Mouse (Mus musculus) G1E (cell line): ENCODE data around the gene Tcirg1. TPM values are rescaled to one million over a fixed set of nuclear protein-coding genes. Genes with fewer than 3 reads are reported as not detected.

Experiments
- ATAC-seq: 2 replicates; pipeline ENCODE4 v1.8.0; 2016; ENCODE audit warnings: mild to moderate bottlenecking; ENCODE audit not compliant: insufficient number of reproducible peaks, poor library complexity, low FRiP score, severe bottlenecking; ENCODE audit errors: extremely low read depth
- DNase-seq: peaks from one replicate; pipeline ENCODE4 v3.0.0; 2012; ENCODE audit warnings: low spot score
- H3K27me3 ChIP-seq: 2 replicates; pipeline ENCODE4 v1.6.1; 2012; ENCODE audit warnings: mild to moderate bottlenecking, low read length, inconsistent platforms; ENCODE audit not compliant: insufficient read depth
- H3K36me3 ChIP-seq: replicated peaks from 2 replicates; pipeline ENCODE3; 2012; ENCODE audit warnings: mild to moderate bottlenecking, inconsistent platforms
- H3K4me1 ChIP-seq: 2 replicates; pipeline ENCODE4 v1.6.1; 2012; ENCODE audit warnings: low read depth, low read length, inconsistent platforms, mixed read lengths; ENCODE audit not compliant: insufficient read depth
- H3K4me3 ChIP-seq: 2 replicates; pipeline ENCODE4 v1.5.1; 2012; ENCODE audit warnings: low read depth, mild to moderate bottlenecking, inconsistent platforms, low read length, moderate library complexity, mixed read lengths
- H3K9me3 ChIP-seq: replicated peaks from 2 replicates; pipeline ENCODE4 v1.6.1; 2012; ENCODE audit warnings: inconsistent platforms
- CTCF ChIP-seq: IDR thresholded peaks from 2 replicates; pipeline ENCODE4 v1.5.1; 2012; ENCODE audit warnings: low read depth, low read length, inconsistent platforms, mixed read lengths
- GATA1 ChIP-seq: IDR thresholded peaks from 2 replicates; pipeline ENCODE4 v1.6.1; 2012; ENCODE audit warnings: borderline replicate concordance, low read length, inconsistent platforms, mixed read lengths
- GATA2 ChIP-seq: IDR thresholded peaks from 2 replicates; pipeline ENCODE4 v1.6.1; 2012; ENCODE audit warnings: low read depth, low read length, inconsistent platforms, borderline replicate concordance
- POLR2AphosphoS5 ChIP-seq: IDR thresholded peaks from 2 replicates; pipeline ENCODE4 v1.6.1; 2012; ENCODE audit warnings: low read depth, low read length, inconsistent platforms; ENCODE audit not compliant: insufficient replicate concordance
- TAL1 ChIP-seq: conservative IDR thresholded peaks from 2 replicates; pipeline ENCODE4 v1.6.1; 2012; ENCODE audit warnings: low read depth, low read length, inconsistent platforms, mixed read lengths
- polyA plus RNA-seq: library from polyadenylated mRNA; stranded (reverse); fragments of >175 nt; gene quantifications from 2 replicates; pipeline ENCODE4 v1.2.3, GENCODE M21; 2012
- total RNA-seq, 2 experiments: library from RNA; stranded (forward) in 1 of 2; stranded (reverse) in 1 of 2; fragments of 200-1000 nt in 1 of 2; fragments of >200 nt in 1 of 2; fragmentation: Nextera tagmentation in 1 of 2; gene quantifications; 2 replicates each; pipeline ENCODE4 v1.2.3; 2014 to 2017

Gene Tcirg1
- total RNA-seq (2014; fragmentation: Nextera tagmentation) (30.7 and 37.5 TPM in 2 replicates), total RNA-seq (2017) (37.0 and 48.5 TPM in 2 replicates), polyA plus RNA-seq (36.5 and 43.9 TPM in 2 replicates)

- H3K9me3 ChIP-seq = no peaks in the 10 kb centered on the region
- peak; percentile 74 for ATAC-seq
- TF ChIP-seq CTCF (no peak), GATA2 (no peak), GATA1 (no peak), POLR2AphosphoS5 (no peak), TAL1 (no peak)
- H3K27me3 ChIP-seq = no peaks in the 10 kb centered on the region
- H3K4me3 ChIP-seq = peak within 1 kb of the TSS; percentile 80
- peak; percentile 81 for DNase-seq
- peaks cover 76% of the 10 kb centered on the region for H3K36me3 ChIP-seq
- peaks cover 58% of the 10 kb centered on the region for H3K4me1 ChIP-seq
These were observed at the start of gene Tcirg1 for GRCm38 (mm10) chr19:3906795-3907786. Gene Tcirg1, minus strand, starts transcription at chr19:3907133.

- Histone ChIP-seq H3K4me1 (no peaks in the 10 kb centered on the region), H3K36me3 (no peaks in the 10 kb centered on the region), H3K4me3 (no peak overlapping the region), H3K9me3 (no peaks in the 10 kb centered on the region; the same call in 1 of the 2 replicates), H3K27me3 (peaks cover 19% of the 10 kb centered on the region; the same call in 1 of the 2 replicates)
- TF ChIP-seq GATA2 (no peak), GATA1 (no peak), POLR2AphosphoS5 (no peak), TAL1 (no peak), CTCF (no peak)
- DNase-seq (no peak), ATAC-seq (no peak)
These were observed 48.9 kb upstream of the Tcirg1 start for GRCm38 (mm10) chr19:3955804-3956203.

- Histone ChIP-seq H3K27me3 (peaks cover 23% of the 10 kb centered on the region; the same call in 1 of the 2 replicates), H3K36me3 (no peaks in the 10 kb centered on the region), H3K4me3 (no peak overlapping the region), H3K9me3 (no peaks in the 10 kb centered on the region), H3K4me1 (no peaks in the 10 kb centered on the region; the same call in 1 of the 2 replicates)
- ATAC-seq (no peak), DNase-seq (no peak)
- TF ChIP-seq TAL1 (no peak), GATA2 (no peak), POLR2AphosphoS5 (no peak), GATA1 (no peak), CTCF (no peak)
These were observed 48.1 kb upstream of the Tcirg1 start for GRCm38 (mm10) chr19:3955033-3955432.

GRCm38 (mm10) chr19:3952099-3952498, 45.2 kb upstream of the Tcirg1 start:
- H3K4me3 ChIP-seq = no peak overlapping the region
- no peak for TF ChIP-seq GATA1
- TF ChIP-seq CTCF = no peak
- TF ChIP-seq POLR2AphosphoS5 = no peak
- TF ChIP-seq TAL1 = no peak
- TF ChIP-seq GATA2 = no peak
- H3K27me3 ChIP-seq = peaks cover 22% of the 10 kb centered on the region; the same call in 1 of the 2 replicates
- DNase-seq = no peak
- H3K36me3 ChIP-seq = no peaks in the 10 kb centered on the region
- no peak for ATAC-seq
- H3K9me3 ChIP-seq = no peaks in the 10 kb centered on the region
- H3K4me1 ChIP-seq = no peaks in the 10 kb centered on the region; the same call in 1 of the 2 replicates

- Histone ChIP-seq H3K4me3 (no peak overlapping the region), H3K36me3 (no peaks in the 10 kb centered on the region), H3K9me3 (no peaks in the 10 kb centered on the region), H3K4me1 (peaks cover 3% of the 10 kb centered on the region; the same call in 1 of the 2 replicates), H3K27me3 (peaks cover 22% of the 10 kb centered on the region; the same call in 1 of the 2 replicates)
- ATAC-seq (no peak), DNase-seq (no peak)
- no peak for TF ChIP-seq TAL1
- no peak for TF ChIP-seq GATA2
- no peak for TF ChIP-seq POLR2AphosphoS5
- TF ChIP-seq CTCF = no peak
- no peak for TF ChIP-seq GATA1
These were observed 44.5 kb upstream of the Tcirg1 start for GRCm38 (mm10) chr19:3951461-3951860.

- H3K4me1 ChIP-seq = peaks cover 6% of the 10 kb centered on the region; the same call in 1 of the 2 replicates
- H3K4me3 ChIP-seq = no peak overlapping the region
- H3K36me3 ChIP-seq = no peaks in the 10 kb centered on the region
- H3K9me3 ChIP-seq = no peaks in the 10 kb centered on the region
- TF ChIP-seq POLR2AphosphoS5 (no peak), TAL1 (no peak), GATA1 (no peak), GATA2 (no peak), CTCF (no peak)
- DNase-seq (no peak), ATAC-seq (no peak)
- peaks cover 16% of the 10 kb centered on the region; the same call in 1 of the 2 replicates for H3K27me3 ChIP-seq
These were observed 43.4 kb upstream of the Tcirg1 start for GRCm38 (mm10) chr19:3950331-3950730.
